Mouse (Mus musculus) CH12.LX (cell line): Measurements from ENCODE around the gene Samsn1. TPM values are rescaled to one million over a fixed set of nuclear protein-coding genes. Genes with fewer than 3 reads are reported as not detected.

Experiments
- DNase-seq: peaks from one replicate; pipeline ENCODE4 v3.0.0-alpha.2; 2013; ENCODE audit errors: extremely low read depth
- H3K27ac ChIP-seq: 2 replicates; pipeline ENCODE4 v1.5.1; 2012; ENCODE audit warnings: low read depth, mild to moderate bottlenecking, control low read depth, moderate library complexity; ENCODE audit not compliant: insufficient read depth
- H3K27me3 ChIP-seq: replicated peaks from 2 replicates; pipeline ENCODE3; 2012; ENCODE audit warnings: inconsistent platforms
- H3K36me3 ChIP-seq, 2 experiments: replicated peaks in 1 of 2; 2 replicates each; pipeline versions ENCODE3 to v1.6.1; 2012; ENCODE audit warnings: inconsistent platforms in 1 of 2, low read length in 1 of 2, mild to moderate bottlenecking in 1 of 2, mixed read lengths in 1 of 2, moderate library complexity in 1 of 2; ENCODE audit not compliant: control insufficient read depth in 1 of 2, insufficient read depth in 1 of 2
- H3K4me1 ChIP-seq, 2 experiments: 2 replicates each; pipeline ENCODE4 v1.6.1; 2012; ENCODE audit warnings: inconsistent platforms in 1 of 2, moderate library complexity in 1 of 2; ENCODE audit not compliant: insufficient read depth in 2 of 2, control insufficient read depth in 1 of 2
- H3K4me2 ChIP-seq: 2 replicates; pipeline ENCODE4 v1.6.1; 2012; ENCODE audit warnings: low read depth, mild to moderate bottlenecking, control low read depth; ENCODE audit not compliant: poor library complexity, insufficient read depth, severe bottlenecking
- H3K4me3 ChIP-seq, 3 experiments: fragments of 150-350 bp in 1 of 3; sonication (generic) in 1 of 3; replicated peaks in 1 of 3; 2 replicates each; pipeline versions ENCODE3 to v1.5.1; 2011 to 2012; ENCODE audit warnings: low read depth in 2 of 3, low read length in 2 of 3, mild to moderate bottlenecking in 2 of 3, moderate library complexity in 2 of 3, control low read depth in 1 of 3, improper control_type of control experiment in 1 of 3, inconsistent platforms in 1 of 3, mixed read lengths in 1 of 3; ENCODE audit not compliant: poor library complexity in 1 of 3
- H3K79me2 ChIP-seq: replicated peaks from 2 replicates; pipeline ENCODE4 v1.6.1; 2012; ENCODE audit warnings: mild to moderate bottlenecking, moderate library complexity; ENCODE audit not compliant: control insufficient read depth, poor library complexity, insufficient read depth, severe bottlenecking; ENCODE audit errors: extremely low read depth
- H3K9ac ChIP-seq: 2 replicates; pipeline ENCODE4 v1.6.1; 2012; ENCODE audit warnings: low read depth, mild to moderate bottlenecking, control low read depth, moderate library complexity; ENCODE audit not compliant: insufficient read depth
- H3K9me3 ChIP-seq: replicated peaks from 2 replicates; pipeline ENCODE3; 2012; ENCODE audit warnings: low read length, inconsistent platforms, mixed read lengths
- CHD2 ChIP-seq: IDR thresholded peaks from 2 replicates; pipeline ENCODE4 v1.6.1; 2011; ENCODE audit warnings: low read length, improper control_type of control experiment
- ELF1 ChIP-seq: IDR thresholded peaks from 2 replicates; pipeline ENCODE4 v1.6.1; 2014; ENCODE audit warnings: low read depth, mild to moderate bottlenecking, inconsistent platforms, low read length, improper control_type of control experiment
- GABPA ChIP-seq: IDR thresholded peaks from 2 replicates; pipeline ENCODE4 v1.6.1; 2012; ENCODE audit warnings: low read depth, low read length, improper control_type of control experiment, inconsistent platforms; ENCODE audit not compliant: insufficient replicate concordance
- IRF4 ChIP-seq: IDR thresholded peaks from 2 replicates; pipeline ENCODE4 v1.6.1; 2014; ENCODE audit warnings: low read depth, mild to moderate bottlenecking, inconsistent platforms, low read length, improper control_type of control experiment
- JUND ChIP-seq: conservative IDR thresholded peaks from 2 replicates; pipeline ENCODE4 v1.6.1; 2011; ENCODE audit warnings: low read depth, low read length, improper control_type of control experiment
- MAFK ChIP-seq: IDR thresholded peaks from 2 replicates; pipeline ENCODE4 v1.6.1; 2011; ENCODE audit warnings: low read length, improper control_type of control experiment; ENCODE audit not compliant: insufficient replicate concordance
- MAX ChIP-seq: IDR thresholded peaks from 2 replicates; pipeline ENCODE4 v1.6.1; 2011; ENCODE audit warnings: low read length, improper control_type of control experiment
- MAZ ChIP-seq: IDR thresholded peaks from 2 replicates; pipeline ENCODE4 v1.6.1; 2012; ENCODE audit warnings: low read depth, mild to moderate bottlenecking, inconsistent platforms, low read length, improper control_type of control experiment, moderate library complexity
- MYC ChIP-seq: IDR thresholded peaks from 2 replicates; pipeline ENCODE4 v1.6.1; 2011; ENCODE audit warnings: low read depth, mild to moderate bottlenecking, improper control_type of control experiment, low read length
- NELFE ChIP-seq: IDR thresholded peaks from 2 replicates; pipeline ENCODE4 v1.6.1; 2011; ENCODE audit warnings: low read depth, low read length, improper control_type of control experiment
- NRF1 ChIP-seq: IDR thresholded peaks from 2 replicates; pipeline ENCODE4 v1.6.1; 2014; ENCODE audit warnings: low read depth, mild to moderate bottlenecking, inconsistent platforms, low read length, improper control_type of control experiment, moderate library complexity
- RAD21 ChIP-seq: IDR thresholded peaks from 2 replicates; pipeline ENCODE4 v1.6.1; 2011; ENCODE audit warnings: low read depth, mild to moderate bottlenecking, low read length, improper control_type of control experiment, moderate library complexity
- TBP ChIP-seq: conservative IDR thresholded peaks from 2 replicates; pipeline ENCODE4 v1.6.1; 2011; ENCODE audit warnings: low read depth, low read length, improper control_type of control experiment
- ZMIZ1 ChIP-seq: IDR thresholded peaks from 2 replicates; pipeline ENCODE4 v1.6.1; 2012; ENCODE audit warnings: low read depth, mild to moderate bottlenecking, inconsistent platforms, low read length, improper control_type of control experiment
- dilution Hi-C: fragments of 300-500 bp; cut with MboI; formaldehyde crosslinking; loops from 2 replicates; pipeline ENCODE4 v1.14.3; 2020; ENCODE audit warnings: low sequenced_read_pairs; ENCODE audit not compliant: extremely low pct_unique_long_range_greater_than_20kb, extremely low pct_ligation_motif_present
- in situ Hi-C: fragments of 300-500 bp; cut with MboI; formaldehyde crosslinking; loops from 3 replicates; pipeline ENCODE4 v1.14.3; 2019; ENCODE audit warnings: low sequenced_read_pairs, low pct_ligation_motif_present, low pct_unique_long_range_greater_than_20kb, mixed read lengths
- polyA plus RNA-seq: library from polyadenylated mRNA; unstranded; fragments of >175 nt; gene quantifications from 2 replicates; pipeline ENCODE4 v1.2.1, GENCODE M21; 2012; ENCODE audit warnings: low read depth; ENCODE audit not compliant: insufficient read length
- total RNA-seq, 2 experiments: library from RNA; depleted of rRNA; stranded (reverse); fragments of 300-350 nt in 1 of 2; fragments of >200 nt in 1 of 2; gene quantifications; 2 replicates each; pipeline ENCODE4 v1.2.3; 2012 to 2014

The Samsn1 gene
- total and polyA plus RNA-seq, 3 experiments = 27.7 to 76.9 (median 29.6) TPM

DNA sequence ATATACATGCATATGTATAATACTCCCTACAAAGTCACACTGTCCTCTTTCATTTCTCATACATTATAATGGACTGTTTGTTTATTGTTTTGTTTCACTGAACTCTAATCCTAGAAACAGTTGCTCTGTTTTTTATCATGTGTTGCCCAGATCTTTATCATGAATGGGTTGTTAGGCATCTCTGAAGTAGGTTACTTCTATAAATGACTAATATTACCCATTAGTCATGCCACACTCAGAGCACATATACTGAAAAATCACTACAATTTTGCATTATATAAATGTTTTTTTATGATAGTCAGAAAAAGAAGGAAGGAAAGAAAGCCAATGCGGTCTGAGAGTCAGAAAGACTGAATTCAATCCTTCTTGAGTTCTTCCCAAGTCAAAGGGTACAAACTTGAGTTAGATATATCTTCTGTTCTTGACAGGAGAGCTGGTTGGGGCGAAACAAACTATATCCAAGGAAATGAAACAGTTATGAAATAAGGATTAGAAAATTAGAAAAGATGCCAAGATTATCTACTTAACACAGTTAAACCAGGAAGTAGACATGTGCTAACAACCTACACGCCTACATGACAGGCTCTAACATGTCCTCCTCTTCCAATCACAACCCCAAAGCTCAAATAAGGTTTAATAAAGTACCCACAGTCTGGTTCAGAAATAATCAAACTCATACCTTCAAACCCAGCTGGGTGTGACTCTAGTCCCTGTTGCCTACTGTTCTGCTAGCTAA is 122.0 kb downstream of the Samsn1 start:
- Histone ChIP-seq H3K36me3 (peaks cover 0 to 22% of the 10 kb centered on the region in 2 experiments), H3K9me3 (no peaks in the 10 kb centered on the region), H3K4me3 (no peak overlapping the region), H3K4me1 (peaks cover 0 to 2% of the 10 kb centered on the region in 2 experiments; a peak in 1 of 4 replicates), H3K9ac (no peak overlapping the region), H3K27ac (no peak overlapping the region), H3K79me2 (peaks cover 7% of the 10 kb centered on the region; the same call in 1 of the 2 replicates), H3K27me3 (no peaks in the 10 kb centered on the region), H3K4me2 (no peak overlapping the region)
- in situ Hi-C loops (no loop called here), dilution Hi-C loops (no loop called here)
- no peak for DNase-seq
- TF ChIP-seq CHD2 (no peak), JUND (no peak), ZMIZ1 (no peak), TBP (no peak), RAD21 (no peak), GABPA (no peak)

DNA sequence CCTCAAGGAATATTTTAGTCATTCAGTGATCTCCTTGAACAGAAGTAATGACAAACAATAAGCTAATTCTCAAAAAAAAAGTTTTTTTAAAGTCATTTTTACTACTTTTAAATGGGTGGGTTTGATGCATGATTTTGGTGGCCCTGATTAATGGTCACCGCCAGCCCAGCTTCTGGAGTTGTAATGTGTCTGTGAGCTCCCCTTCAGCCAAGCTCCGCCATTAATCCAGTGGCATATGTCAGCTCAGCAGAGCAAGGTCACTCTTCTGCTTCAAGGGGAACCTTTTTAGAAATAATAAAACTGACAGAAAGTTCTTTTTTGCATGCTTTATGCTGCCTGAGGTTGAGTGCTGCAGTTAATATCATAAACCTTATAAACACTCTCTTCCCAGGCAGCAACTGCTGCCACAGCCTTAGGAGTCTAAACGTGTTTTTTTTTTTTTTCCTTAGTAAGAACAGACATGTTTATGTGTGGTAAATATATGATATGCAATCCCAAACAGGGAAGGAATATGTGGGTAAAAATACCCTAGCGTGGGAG is 124.2 kb downstream of the Samsn1 start:
- H3K4me3 ChIP-seq = no peak overlapping the region
- H3K4me2 ChIP-seq = no peak overlapping the region
- peaks cover 3% of the 10 kb centered on the region; the same call in 1 of the 2 replicates for H3K79me2 ChIP-seq
- H3K9me3 ChIP-seq = no peaks in the 10 kb centered on the region
- TF ChIP-seq MYC = no peak
- no peak for TF ChIP-seq NRF1
- no peak for TF ChIP-seq MAX
- no peak for TF ChIP-seq IRF4
- TF ChIP-seq NELFE = no peak
- TF ChIP-seq MAZ = no peak
- no peak for TF ChIP-seq MAFK
- TF ChIP-seq ELF1 = no peak
- in situ Hi-C loops (no loop called here), dilution Hi-C loops (no loop called here)
- no peak overlapping the region for H3K9ac ChIP-seq
- no peak for DNase-seq
- H3K36me3 ChIP-seq = peaks cover 3 to 23% of the 10 kb centered on the region in 2 experiments
- no peaks in the 10 kb centered on the region for H3K27me3 ChIP-seq
- peaks cover 0 to 2% of the 10 kb centered on the region in 2 experiments; a peak in 1 of 4 replicates for H3K4me1 ChIP-seq
- H3K27ac ChIP-seq = no peak overlapping the region
